12 mouse cellular contexts compared by ENCODE assay signal in the genomic region with DNA sequence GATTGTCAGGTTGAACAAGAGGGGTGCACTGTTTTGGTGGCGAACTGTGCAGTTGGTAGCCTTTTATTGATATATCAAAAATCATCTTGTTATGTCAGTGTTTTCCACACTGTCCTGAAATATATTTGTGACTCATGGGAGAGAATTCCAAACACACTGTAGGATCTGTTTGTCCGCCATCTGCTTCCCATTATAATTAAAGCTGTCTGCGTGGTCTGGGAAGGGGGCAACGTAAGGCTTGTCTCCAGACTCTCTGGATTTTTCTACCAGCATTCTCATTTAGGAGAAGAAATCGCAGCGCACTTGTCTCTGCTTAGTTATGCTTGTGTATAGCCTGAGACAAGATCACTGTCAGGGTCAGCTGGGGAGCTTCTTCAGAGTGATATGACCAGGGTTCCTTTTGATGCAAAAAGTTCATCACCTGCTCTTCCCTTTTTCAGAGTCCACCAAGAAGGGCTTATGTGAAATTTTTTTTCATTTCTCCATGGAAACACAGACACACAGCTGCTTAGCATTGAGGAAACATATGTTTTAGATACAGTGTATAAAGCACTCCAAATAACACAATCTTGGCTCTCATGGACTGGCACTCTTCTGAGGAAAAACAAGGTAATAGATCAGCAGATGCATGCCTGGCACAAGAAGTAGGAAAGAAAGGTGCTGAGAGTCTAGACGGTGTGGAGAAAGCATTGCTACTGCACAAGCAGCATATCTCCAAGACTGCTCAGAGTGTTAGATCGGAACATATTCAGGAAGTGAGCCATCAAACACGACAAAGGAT.
DNase-seq lines count a peak whose midpoint lies in the region; ATAC-seq and TF ChIP-seq lines count a peak whose summit lies in the region.
"Had no signal": no experiment of that assay in that cellular context is flagged by ENCODE, and none has a peak within 500 bp of the region (broad histone marks: within the 10 kb centered on the region; RNA-seq: fewer than 3 reads in every experiment).

No protein-coding gene starts in this region.

- WGBS in limb, embryonic 15.5 days: 47% methylated on average over 9 of the region's 9 CpGs
- WGBS in liver, postnatal 0 days (ENCODE audit: insufficient replicate concordance): 74% methylated on average over 9 of the region's 9 CpGs
- 70% methylated on average over 9 of the region's 9 CpGs for WGBS in heart, embryonic 12.5 days

- no peak for TF ChIP-seq EP300 in liver, postnatal 0 days (IDR thresholded peaks at IDR 0.05; ENCODE audit: low read depth)

- peak; percentile 71 for ATAC-seq in limb, embryonic 15.5 days (ENCODE audit: insufficient number of reproducible peaks, low FRiP score, low TSS enrichment, low read depth)
- ATAC-seq in liver, postnatal 0 days: no peak
- no peak for ATAC-seq in heart, embryonic 12.5 days (ENCODE audit: insufficient number of reproducible peaks, low FRiP score)
- ATAC-seq: hindbrain, postnatal 0 days had no signal

- no peaks in the 10 kb centered on the region for H3K27me3 ChIP-seq in limb, embryonic 15.5 days
- H3K27me3 ChIP-seq in liver, postnatal 0 days (ENCODE audit: insufficient read depth, low read length): no peaks in the 10 kb centered on the region
- no peaks in the 10 kb centered on the region for H3K27me3 ChIP-seq in heart, embryonic 12.5 days (replicated peaks)
- H3K27me3 ChIP-seq: CH12.LX had no signal

- no peak overlapping the region for H3K4me2 ChIP-seq in limb, embryonic 15.5 days
- H3K4me2 ChIP-seq in liver, postnatal 0 days (ENCODE audit: low read depth, low read length): no peak overlapping the region
- no peak overlapping the region for H3K4me2 ChIP-seq in heart, embryonic 12.5 days

- H3K4me1 ChIP-seq in limb, embryonic 15.5 days: no peaks in the 10 kb centered on the region
- no peaks in the 10 kb centered on the region for H3K4me1 ChIP-seq in liver, postnatal 0 days (ENCODE audit: insufficient read depth)
- no peaks in the 10 kb centered on the region for H3K4me1 ChIP-seq in heart, embryonic 12.5 days (replicated peaks)

- no peak overlapping the region for H3K9ac ChIP-seq in limb, embryonic 15.5 days
- no peak overlapping the region for H3K9ac ChIP-seq in liver, postnatal 0 days (replicated peaks)
- no peak overlapping the region for H3K9ac ChIP-seq in heart, embryonic 12.5 days

- H3K36me3 ChIP-seq in limb, embryonic 15.5 days: peaks cover 6% of the 10 kb centered on the region; the same call in 1 of the 2 replicates
- 0 out of 2 replicates have a peak, but pooled peaks cover 2% of the 10 kb centered on the region for H3K36me3 ChIP-seq in liver, postnatal 0 days (replicated peaks; ENCODE audit: insufficient read depth, low read length)
- H3K36me3 ChIP-seq in heart, embryonic 12.5 days: peaks cover 35% of the 10 kb centered on the region

- H3K9me3 ChIP-seq in limb, embryonic 15.5 days: no peaks in the 10 kb centered on the region
- H3K9me3 ChIP-seq in liver, postnatal 0 days (ENCODE audit: low read length): no peaks in the 10 kb centered on the region
- no peaks in the 10 kb centered on the region for H3K9me3 ChIP-seq in heart, embryonic 12.5 days (replicated peaks)

- H3K27ac ChIP-seq in limb, embryonic 15.5 days: peak overlapping the region; percentile 12; the same call in 1 of the 2 replicates
- no peak overlapping the region for H3K27ac ChIP-seq in liver, postnatal 0 days (ENCODE audit: low read depth)
- no peak overlapping the region for H3K27ac ChIP-seq in heart, embryonic 12.5 days (ENCODE audit: poor library complexity, severe bottlenecking)
- H3K27ac ChIP-seq: hindbrain, postnatal 0 days had no signal

- no peak overlapping the region for H3K4me3 ChIP-seq in limb, embryonic 15.5 days
- no peak overlapping the region for H3K4me3 ChIP-seq in liver, postnatal 0 days (ENCODE audit: low read depth, low read length)
- no peak overlapping the region for H3K4me3 ChIP-seq in heart, embryonic 12.5 days

- no peak for TF ChIP-seq CTCF in liver, postnatal 0 days (IDR thresholded peaks at IDR 0.05; ENCODE audit: low read depth)

- DNase-seq in layer of hippocampus, adult 9-11 months: peak; percentile 23
- no peak for DNase-seq in layer of hippocampus, postnatal 36 days
- peak; percentile 50 for DNase-seq in embryo, embryonic 11 days
- peak; percentile 15 for DNase-seq in fibroblast of lung, adult 2 months (ENCODE audit: low read depth)
- no peak for DNase-seq in liver, postnatal 0 days
- DNase-seq: adrenal gland, postnatal 10 days; gastrocnemius, postnatal 25 days; thymus, postnatal 36 days had no signal

Comparison
In these comparisons a context has a peak if more than half of its experiments do, and no peak if none do; other contexts are left out.
1. DNase-seq: peak in layer of hippocampus, adult 9-11 months (single experiment), embryo, embryonic 11 days (single experiment) and fibroblast of lung, adult 2 months (single experiment); none in layer of hippocampus, postnatal 36 days (0 of 2) and liver, postnatal 0 days (single experiment).